Mouse (Mus musculus) small intestine, adult 2 months (tissue): ENCODE data around the gene Rhbdd2. TPM values are rescaled to one million over a fixed set of nuclear protein-coding genes. Genes with fewer than 3 reads are reported as not detected.
A peak's percentile ranks its signal among the peaks of the same experiment; 100 is the strongest.

Source experiments
- H3K27ac ChIP-seq: fragments of 200-500 bp; 2 replicates; pipeline ENCODE4 v1.5.1; 2012; ENCODE audit warnings: low read depth, low read length, control low read depth, inconsistent platforms; ENCODE audit not compliant: insufficient read depth
- H3K27me3 ChIP-seq: fragments of 200-500 bp; 2 replicates; pipeline ENCODE4 v1.6.1; 2012; ENCODE audit warnings: mild to moderate bottlenecking, moderate library complexity, low read length, inconsistent platforms; ENCODE audit not compliant: control insufficient read depth, insufficient read depth
- H3K36me3 ChIP-seq: fragments of 200-500 bp; 2 replicates; pipeline ENCODE4 v1.6.1; 2012; ENCODE audit warnings: mild to moderate bottlenecking, low read length, control low read depth, inconsistent platforms; ENCODE audit not compliant: control insufficient read depth, insufficient read depth
- H3K4me1 ChIP-seq: fragments of 200-500 bp; 2 replicates; pipeline ENCODE4 v1.6.1; 2012; ENCODE audit warnings: low read length, inconsistent platforms, mixed read lengths; ENCODE audit not compliant: control insufficient read depth, insufficient read depth, insufficient read length
- H3K4me3 ChIP-seq: fragments of 200-500 bp; 2 replicates; pipeline ENCODE4 v1.5.1; 2012; ENCODE audit warnings: low read depth, mild to moderate bottlenecking, control low read depth, inconsistent platforms, low read length, moderate library complexity
- CTCF ChIP-seq: fragments of 200-500 bp; IDR thresholded peaks from 2 replicates; pipeline ENCODE4 v1.5.1; 2012; ENCODE audit warnings: low read depth, mild to moderate bottlenecking, control low read depth, inconsistent platforms, low read length, moderate library complexity, mixed read lengths; ENCODE audit not compliant: insufficient replicate concordance, insufficient read length; ENCODE audit errors: extremely low read depth
- POLR2A ChIP-seq: fragments of 200-500 bp; IDR thresholded peaks from 2 replicates; pipeline ENCODE4 v1.6.1; 2012; ENCODE audit warnings: low read depth, mild to moderate bottlenecking, control low read depth, inconsistent platforms, low read length, moderate library complexity
- WGBS: fragments of 180-500 bp; shearing (Covaris S2); methylation state at CpG from one replicate; pipeline ENCODE4 v1.1.7; 2018; 5-methylcytosine and 5-hydroxymethylcytosine counted together
- polyA plus RNA-seq: library from polyadenylated mRNA; depleted of rRNA; stranded (reverse); fragments of >200 nt; gene quantifications from 2 replicates; pipeline ENCODE4 v1.2.3, GENCODE M21; 2012

The Rhbdd2 gene
- polyA plus RNA-seq, 1 experiment = 13.3 TPM

- Histone ChIP-seq H3K27ac (no peak overlapping the region), H3K27me3 (no peaks in the 10 kb centered on the region), H3K36me3 (no peaks in the 10 kb centered on the region), H3K4me1 (peaks cover 31% of the 10 kb centered on the region), H3K4me3 (no peak overlapping the region)
- WGBS = 86% methylated on average over 6 of the region's 6 CpGs
- no peak for TF ChIP-seq CTCF
- no peak for TF ChIP-seq POLR2A
These were observed 46.1 kb downstream of the Rhbdd2 start for GRCm38 (mm10) chr5:135678481-135678880.

- Histone ChIP-seq H3K27me3 (no peaks in the 10 kb centered on the region), H3K4me1 (peaks cover 23% of the 10 kb centered on the region), H3K4me3 (no peak overlapping the region), H3K36me3 (no peaks in the 10 kb centered on the region), H3K27ac (peak overlapping the region; percentile 78)
- no peak for TF ChIP-seq POLR2A
- no peak for TF ChIP-seq CTCF
- 46% methylated on average over 6 of the region's 6 CpGs for WGBS
These were observed 48.6 kb downstream of the Rhbdd2 start for GRCm38 (mm10) chr5:135680967-135681545.

GRCm38 (mm10) chr5:135682009-135682408, 49.6 kb downstream of the Rhbdd2 start:
- TF ChIP-seq CTCF = no peak
- no peak for TF ChIP-seq POLR2A
- peaks cover 24% of the 10 kb centered on the region for H3K4me1 ChIP-seq
- 0 out of 2 replicates have a peak overlapping the region, but pooled peaks have one; percentile 3 for H3K27ac ChIP-seq
- H3K36me3 ChIP-seq = no peaks in the 10 kb centered on the region
- 98% methylated on average over 5 of the region's 5 CpGs for WGBS
- no peak overlapping the region for H3K4me3 ChIP-seq
- no peaks in the 10 kb centered on the region for H3K27me3 ChIP-seq

GRCm38 (mm10) chr5:135682942-135683570, 50.6 kb downstream of the Rhbdd2 start:
- peak overlapping the region; percentile 96 for H3K27ac ChIP-seq
- peaks cover 27% of the 10 kb centered on the region for H3K4me1 ChIP-seq
- no peak for TF ChIP-seq POLR2A
- no peak for TF ChIP-seq CTCF
- H3K27me3 ChIP-seq = no peaks in the 10 kb centered on the region
- H3K4me3 ChIP-seq = no peak overlapping the region
- no peaks in the 10 kb centered on the region for H3K36me3 ChIP-seq
- 48% methylated on average over 12 of the region's 12 CpGs for WGBS

- 65% methylated on average over 5 of the region's 5 CpGs for WGBS
- H3K4me3 ChIP-seq = peak overlapping the region; percentile 83; the same call in 1 of the 2 replicates
- TF ChIP-seq CTCF (no peak), POLR2A (no peak)
- H3K4me1 ChIP-seq = peaks cover 24% of the 10 kb centered on the region; the same call in 1 of the 2 replicates
- H3K27me3 ChIP-seq = no peaks in the 10 kb centered on the region
- peak overlapping the region; percentile 71; the same call in 1 of the 2 replicates for H3K27ac ChIP-seq
- H3K36me3 ChIP-seq = no peaks in the 10 kb centered on the region
These were observed 58.0 kb downstream of the Rhbdd2 start for GRCm38 (mm10) chr5:135690401-135690800.

GRCm38 (mm10) chr5:135691266-135691665, 58.8 kb downstream of the Rhbdd2 start:
- WGBS = 76% methylated on average over 4 of the region's 4 CpGs
- Histone ChIP-seq H3K27ac (no peak overlapping the region), H3K27me3 (no peaks in the 10 kb centered on the region), H3K4me3 (no peak overlapping the region), H3K4me1 (peaks cover 22% of the 10 kb centered on the region; the same call in 1 of the 2 replicates), H3K36me3 (no peaks in the 10 kb centered on the region)
- TF ChIP-seq POLR2A (no peak), CTCF (no peak)

- H3K27me3 ChIP-seq = no peaks in the 10 kb centered on the region
- H3K4me1 ChIP-seq = peaks cover 18% of the 10 kb centered on the region; the same call in 1 of the 2 replicates
- H3K27ac ChIP-seq = no peak overlapping the region
- no peak overlapping the region for H3K4me3 ChIP-seq
- TF ChIP-seq CTCF (no peak), POLR2A (no peak)
- no peaks in the 10 kb centered on the region for H3K36me3 ChIP-seq
- 72% methylated on average over 5 of the region's 5 CpGs for WGBS
These were observed 60.9 kb downstream of the Rhbdd2 start for GRCm38 (mm10) chr5:135693281-135693853.
